Mouse (Mus musculus): ENCODE data around the gene Gpr84. TPM values are rescaled to one million over a fixed set of nuclear protein-coding genes. Genes with fewer than 3 reads are reported as not detected.

Gpr84 gene
- polyA plus RNA-seq, 1 experiment from 2014 or later: 0.30 TPM

DNA sequence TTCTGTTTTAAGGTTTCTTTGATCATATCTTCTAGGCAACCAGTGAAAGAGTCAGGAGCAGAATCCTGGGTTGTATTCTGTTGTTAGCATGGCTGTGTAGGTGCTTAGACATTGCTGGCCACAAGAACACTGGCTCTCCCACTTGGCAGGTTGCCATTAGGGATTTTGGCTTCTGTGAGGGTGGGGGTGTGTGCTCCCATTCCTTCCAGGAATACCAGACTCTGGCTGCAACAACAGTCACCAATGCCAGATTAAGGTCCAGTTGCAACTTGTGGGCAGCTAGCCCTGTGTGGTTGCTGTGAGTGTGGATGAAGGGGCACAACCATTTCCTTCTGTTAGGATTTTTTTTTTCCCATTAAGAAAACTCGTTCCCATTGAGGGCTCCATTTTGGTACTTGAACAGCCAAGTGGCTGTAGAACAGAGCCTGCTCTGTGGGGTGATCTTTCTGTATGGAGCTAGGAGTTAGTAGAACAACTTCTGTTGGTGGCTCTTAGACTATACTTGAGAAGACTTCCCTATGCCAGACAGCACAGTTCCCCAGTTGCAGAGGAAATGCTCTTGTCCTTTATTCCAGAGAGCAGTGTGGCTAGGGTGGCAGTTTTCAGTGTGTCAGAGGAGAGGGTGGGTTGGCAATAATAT is 24.5 kb downstream of the Gpr84 start:
- DNase-seq (ENCODE audit: low spot score) (peak; percentile 51), ATAC-seq (ENCODE audit: low FRiP score, low TSS enrichment) (no peak)
- H3K27me3 ChIP-seq (ENCODE audit: control insufficient read depth, insufficient read depth, low read length): no peaks in the 10 kb centered on the region
- H3K4me2 ChIP-seq (replicated peaks; ENCODE audit: low read depth): no peak overlapping the region
- no peaks in the 10 kb centered on the region; the same call in 1 of the 2 replicates for H3K36me3 ChIP-seq (ENCODE audit: control insufficient read depth, insufficient read depth, low read length)
- H3K9ac ChIP-seq (ENCODE audit: low read length): no peak overlapping the region
- H3K27ac ChIP-seq (replicated peaks): peak overlapping the region; percentile 41; the same call in 1 of the 2 replicates
- 33% methylated on average over 1 of the region's 1 CpGs for WGBS
- no peaks in the 10 kb centered on the region for H3K9me3 ChIP-seq (ENCODE audit: control insufficient read depth, low read length)
- peaks cover 10% of the 10 kb centered on the region; the same call in 1 of the 2 replicates for H3K4me1 ChIP-seq (replicated peaks; ENCODE audit: control insufficient read depth, insufficient read depth)
- TF ChIP-seq EP300 (optimal IDR thresholded peaks at IDR 0.05) (no peak), CTCF (IDR thresholded peaks at IDR 0.05; ENCODE audit: low read depth) (no peak)
- no peak overlapping the region for H3K4me3 ChIP-seq (ENCODE audit: low read depth, low read length)

DNA sequence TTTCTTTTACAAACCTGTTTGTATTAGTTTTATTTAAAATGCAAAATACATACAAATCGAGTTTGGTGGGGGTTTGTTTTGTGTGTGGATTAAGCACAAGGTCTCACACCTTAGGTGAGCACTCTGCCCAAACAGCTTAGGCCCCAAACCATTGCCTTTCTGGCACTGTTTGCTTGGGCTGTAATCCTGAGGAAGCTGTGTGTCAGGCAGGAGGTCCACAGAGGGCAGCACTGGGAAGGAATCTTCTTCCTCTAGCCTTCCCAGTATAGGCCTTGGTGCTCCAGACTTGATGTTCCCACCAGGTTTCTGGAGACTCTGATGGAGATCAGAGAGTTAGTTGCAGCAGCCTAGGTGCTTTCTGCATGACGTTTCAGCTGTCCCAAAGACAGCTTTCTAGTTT is 25.8 kb downstream of the Gpr84 start:
- Histone ChIP-seq H3K27me3 (ENCODE audit: control insufficient read depth, insufficient read depth, low read length) (no peaks in the 10 kb centered on the region), H3K4me2 (replicated peaks; ENCODE audit: low read depth) (no peak overlapping the region), H3K27ac (replicated peaks) (no peak overlapping the region), H3K4me1 (replicated peaks; ENCODE audit: control insufficient read depth, insufficient read depth) (peaks cover 10% of the 10 kb centered on the region; the same call in 1 of the 2 replicates), H3K9ac (ENCODE audit: low read length) (no peak overlapping the region), H3K9me3 (ENCODE audit: control insufficient read depth, low read length) (no peaks in the 10 kb centered on the region), H3K36me3 (ENCODE audit: control insufficient read depth, insufficient read depth, low read length) (no peaks in the 10 kb centered on the region; the same call in 1 of the 2 replicates), H3K4me3 (ENCODE audit: low read depth, low read length) (no peak overlapping the region)
- DNase-seq (ENCODE audit: low spot score) (no peak), ATAC-seq (ENCODE audit: low FRiP score, low TSS enrichment) (no peak)
- WGBS: 36% methylated on average over 2 of the region's 2 CpGs
- TF ChIP-seq CTCF (IDR thresholded peaks at IDR 0.05; ENCODE audit: low read depth) (peak; percentile 51), EP300 (optimal IDR thresholded peaks at IDR 0.05) (no peak)

DNA sequence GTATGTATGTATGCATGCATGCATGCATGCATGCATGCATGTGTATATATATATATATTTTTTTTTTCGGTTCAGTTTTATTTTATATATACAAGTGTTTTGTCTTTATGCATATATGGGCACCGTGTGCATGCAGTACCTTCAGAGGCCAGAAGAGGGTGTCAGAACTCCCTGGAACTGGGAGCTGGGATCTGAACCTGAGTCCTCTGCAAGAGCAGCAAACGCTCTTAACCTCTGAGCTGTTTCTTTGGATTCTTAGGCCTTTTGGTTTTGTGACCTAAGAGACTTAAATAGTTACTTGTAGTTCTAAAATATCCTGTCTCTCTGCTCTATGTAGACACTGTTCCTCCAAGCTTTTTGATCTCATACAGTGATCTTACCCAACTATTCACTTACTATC is 26.3 kb downstream of the Gpr84 start:
- Histone ChIP-seq H3K4me3 (ENCODE audit: low read depth, low read length) (no peak overlapping the region), H3K4me2 (replicated peaks; ENCODE audit: low read depth) (no peak overlapping the region), H3K9ac (ENCODE audit: low read length) (no peak overlapping the region), H3K4me1 (replicated peaks; ENCODE audit: control insufficient read depth, insufficient read depth) (peaks cover 10% of the 10 kb centered on the region; the same call in 1 of the 2 replicates), H3K27ac (replicated peaks) (no peak overlapping the region), H3K9me3 (ENCODE audit: control insufficient read depth, low read length) (no peaks in the 10 kb centered on the region), H3K36me3 (ENCODE audit: control insufficient read depth, insufficient read depth, low read length) (no peaks in the 10 kb centered on the region), H3K27me3 (ENCODE audit: control insufficient read depth, insufficient read depth, low read length) (no peaks in the 10 kb centered on the region)
- no peak for ATAC-seq (ENCODE audit: low FRiP score, low TSS enrichment)
- peak; percentile 61 for DNase-seq (ENCODE audit: low spot score)
- TF ChIP-seq CTCF (IDR thresholded peaks at IDR 0.05; ENCODE audit: low read depth) (peak; percentile 72), EP300 (optimal IDR thresholded peaks at IDR 0.05) (no peak)
- WGBS: 69% methylated on average over 3 of the region's 3 CpGs

DNA sequence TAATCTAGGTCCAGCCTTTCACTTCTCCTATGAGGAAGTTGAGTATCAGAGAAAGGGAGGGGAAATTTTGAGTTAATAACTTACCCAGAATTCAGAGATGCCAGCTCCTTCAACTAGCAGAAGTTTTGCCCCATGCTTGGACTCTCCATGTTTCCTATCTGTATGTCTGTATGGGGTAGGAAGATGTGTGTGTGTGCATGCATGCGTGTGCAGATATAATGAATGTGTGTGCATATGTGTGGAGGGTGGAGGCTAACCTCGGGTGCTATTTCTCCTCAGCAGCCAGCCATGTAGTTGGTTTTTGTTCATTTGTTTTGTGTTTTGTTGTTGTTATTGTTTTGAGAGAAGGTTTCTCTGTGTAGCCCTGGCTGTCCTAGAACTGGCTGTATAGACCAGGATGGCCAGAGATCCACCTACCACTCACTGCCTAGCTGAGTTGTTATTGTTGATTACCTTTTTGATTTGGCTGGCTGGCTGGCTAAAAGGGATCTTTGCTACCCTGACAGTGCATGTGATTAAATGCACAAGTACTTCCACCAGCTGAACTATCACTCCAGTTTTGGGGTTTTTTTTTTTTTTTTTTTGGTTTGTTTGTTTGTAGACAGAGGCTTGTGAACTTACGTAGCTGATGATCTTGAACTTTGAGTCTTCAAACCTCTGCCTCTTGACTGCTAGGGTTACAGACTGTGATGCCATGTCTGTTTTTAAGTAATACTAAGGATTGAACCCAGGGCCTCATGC is 28.8 kb downstream of the Gpr84 start:
- no peak overlapping the region for H3K27ac ChIP-seq (replicated peaks)
- no peak for DNase-seq (ENCODE audit: low spot score)
- H3K36me3 ChIP-seq (ENCODE audit: control insufficient read depth, insufficient read depth, low read length): no peaks in the 10 kb centered on the region; the same call in 1 of the 2 replicates
- H3K4me3 ChIP-seq (ENCODE audit: low read depth, low read length): no peak overlapping the region
- H3K4me1 ChIP-seq (replicated peaks; ENCODE audit: control insufficient read depth, insufficient read depth): peaks cover 10% of the 10 kb centered on the region; the same call in 1 of the 2 replicates
- no peak overlapping the region for H3K4me2 ChIP-seq (replicated peaks; ENCODE audit: low read depth)
- no peaks in the 10 kb centered on the region for H3K27me3 ChIP-seq (ENCODE audit: control insufficient read depth, insufficient read depth, low read length)
- no peak for ATAC-seq (ENCODE audit: low FRiP score, low TSS enrichment)
- WGBS: 90% methylated on average over 3 of the region's 3 CpGs
- no peaks in the 10 kb centered on the region for H3K9me3 ChIP-seq (ENCODE audit: control insufficient read depth, low read length)
- H3K9ac ChIP-seq (ENCODE audit: low read length): no peak overlapping the region
- TF ChIP-seq CTCF (IDR thresholded peaks at IDR 0.05; ENCODE audit: low read depth) (no peak), EP300 (optimal IDR thresholded peaks at IDR 0.05) (no peak)

DNA sequence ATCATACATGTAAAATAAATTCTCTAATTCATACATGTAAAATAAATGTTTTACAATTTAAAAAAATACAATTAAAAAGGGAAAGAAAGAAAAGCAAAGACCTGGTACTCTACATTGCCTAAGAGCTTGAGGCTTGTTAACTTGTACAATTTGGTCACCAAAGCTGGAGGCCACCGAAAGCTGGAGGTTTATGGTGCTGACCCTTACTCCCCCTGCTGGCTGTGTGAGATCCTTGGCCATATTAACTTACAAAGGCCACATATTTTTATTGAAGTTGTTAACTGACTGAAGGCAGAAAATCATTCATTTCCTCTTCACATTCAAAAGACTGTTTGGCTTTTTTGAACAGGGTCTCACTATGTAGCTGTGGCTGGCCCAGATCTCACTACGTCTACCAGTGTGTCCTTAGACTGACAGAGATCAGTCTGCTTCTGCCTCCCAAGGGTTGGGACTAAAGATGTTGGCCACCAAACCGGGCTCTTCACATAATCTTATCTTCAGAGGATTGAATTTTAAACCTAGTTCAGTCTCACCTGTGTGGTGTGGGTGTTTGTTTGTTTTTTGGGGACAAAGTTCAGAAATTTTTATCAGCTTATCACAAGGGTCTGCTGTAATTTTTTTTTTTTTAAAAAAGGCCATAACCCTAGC is 29.5 kb downstream of the Gpr84 start:
- Histone ChIP-seq H3K9ac (ENCODE audit: low read length) (no peak overlapping the region), H3K4me3 (ENCODE audit: low read depth, low read length) (no peak overlapping the region), H3K4me2 (replicated peaks; ENCODE audit: low read depth) (no peak overlapping the region), H3K27me3 (ENCODE audit: control insufficient read depth, insufficient read depth, low read length) (no peaks in the 10 kb centered on the region), H3K9me3 (ENCODE audit: control insufficient read depth, low read length) (no peaks in the 10 kb centered on the region), H3K27ac (replicated peaks) (0 out of 2 replicates have a peak overlapping the region, but pooled peaks have one; percentile 13), H3K4me1 (replicated peaks; ENCODE audit: control insufficient read depth, insufficient read depth) (peaks cover 9% of the 10 kb centered on the region; the same call in 1 of the 2 replicates), H3K36me3 (ENCODE audit: control insufficient read depth, insufficient read depth, low read length) (no peaks in the 10 kb centered on the region; the same call in 1 of the 2 replicates)
- 49% methylated on average over 3 of the region's 3 CpGs for WGBS
- peak; percentile 52 for ATAC-seq (ENCODE audit: low FRiP score, low TSS enrichment)
- peak; percentile 65 for DNase-seq (ENCODE audit: low spot score)
- peak; percentile 82 for TF ChIP-seq CTCF (IDR thresholded peaks at IDR 0.05; ENCODE audit: low read depth)
- TF ChIP-seq EP300 (optimal IDR thresholded peaks at IDR 0.05): no peak

Data from stomach, postnatal 0 days (tissue).